Mouse (Mus musculus) heart, adult 2 months (tissue): ENCODE results near the gene Maco1.

Experiments
- CTCF ChIP-seq: fragments of 200-600 bp; IDR thresholded peaks from 2 replicates; pipeline ENCODE4 v1.8.1; 2022; ENCODE audit warnings: antibody characterized with exemption, mild to moderate bottlenecking, moderate library complexity
- POLR2A ChIP-seq: fragments of 200-500 bp; IDR thresholded peaks from 2 replicates; pipeline ENCODE4 v1.6.1; 2011; ENCODE audit warnings: mild to moderate bottlenecking, low read depth, low read length, control low read depth; ENCODE audit not compliant: insufficient read depth

DNA sequence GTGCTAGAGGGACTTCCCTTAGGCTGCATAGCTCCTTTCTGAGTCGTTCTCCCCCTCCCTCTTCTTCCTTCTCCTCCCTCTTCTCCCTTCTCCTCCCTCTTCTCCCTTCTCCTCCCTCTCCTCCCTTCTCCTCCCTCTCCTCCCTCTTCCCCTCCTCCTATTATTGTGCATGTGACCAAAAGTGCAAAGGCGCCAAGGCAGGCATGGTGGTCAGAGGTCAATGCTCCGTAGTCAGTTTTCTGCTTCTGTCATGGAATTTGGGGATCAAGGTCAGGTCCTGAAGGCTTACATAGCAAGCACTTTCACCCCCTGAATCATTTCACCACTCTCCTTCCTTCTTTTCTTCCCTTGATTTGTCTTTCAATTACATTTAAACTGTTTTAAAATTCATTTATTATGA lies 54.3 kb downstream of the Maco1 start:
- TF ChIP-seq CTCF (no peak), POLR2A (no peak)
